Mouse (Mus musculus) neural tube, embryonic 12.5 days (tissue): Measurements from ENCODE around the gene Cyba. TPM values are rescaled to one million over a fixed set of nuclear protein-coding genes. Genes with fewer than 3 reads are reported as not detected.
A peak's percentile ranks its signal among the peaks of the same experiment; 100 is the strongest.

Source experiments
- ATAC-seq: fragments of 200-750 bp; cut with Nextera tagmentation; 2 replicates; pipeline ENCODE4 v1.8.0; 2017; ENCODE audit warnings: low read depth, mild to moderate bottlenecking, moderate TSS enrichment, moderate library complexity; ENCODE audit not compliant: low FRiP score
- H3K27ac ChIP-seq: fragments of 300-500 bp; sonication (generic); 2 replicates; pipeline ENCODE4 v1.5.1; 2016
- H3K27me3 ChIP-seq: fragments of 300-500 bp; sonication (generic); replicated peaks from 2 replicates; pipeline ENCODE4 v1.6.1; 2016; ENCODE audit warnings: mild to moderate bottlenecking
- H3K36me3 ChIP-seq: fragments of 300-500 bp; sonication (generic); 2 replicates; pipeline ENCODE4 v1.6.1; 2016; ENCODE audit warnings: mild to moderate bottlenecking
- H3K4me1 ChIP-seq: fragments of 300-500 bp; sonication (generic); 2 replicates; pipeline ENCODE4 v1.6.1; 2016
- H3K4me2 ChIP-seq: fragments of 300-500 bp; sonication (generic); replicated peaks from 2 replicates; pipeline ENCODE4 v1.6.1; 2016; ENCODE audit warnings: mild to moderate bottlenecking
- H3K4me3 ChIP-seq: fragments of 300-500 bp; sonication (generic); 2 replicates; pipeline ENCODE4 v1.5.1; 2016
- H3K9ac ChIP-seq: fragments of 300-500 bp; sonication (generic); 2 replicates; pipeline ENCODE4 v1.6.1; 2016; ENCODE audit warnings: mild to moderate bottlenecking
- H3K9me3 ChIP-seq: fragments of 300-500 bp; sonication (generic); 2 replicates; pipeline ENCODE4 v1.6.1; 2016; ENCODE audit warnings: mild to moderate bottlenecking
- WGBS: fragments of 180-500 bp; shearing (Covaris S2); methylation state at CpG from one replicate; pipeline ENCODE4 v1.1.7; 2016; 5-methylcytosine and 5-hydroxymethylcytosine counted together
- polyA plus RNA-seq: library from polyadenylated mRNA; unstranded; fragments of >200 nt; fragmentation: Nextera tagmentation; extraction: Ambion mirVana; gene quantifications from 2 replicates; pipeline ENCODE4 v1.2.1, GENCODE M21; 2016

Gene Cyba
- polyA plus RNA-seq, 1 experiment from 2014 or later = 58.5 TPM

- H3K27ac ChIP-seq = peak within 1 kb of the TSS; percentile 94
- peak within 1 kb of the TSS; percentile 68 for H3K4me3 ChIP-seq
- H3K4me2 ChIP-seq = peak within 1 kb of the TSS; percentile 89
- ATAC-seq = peak; percentile 98
- H3K36me3 ChIP-seq = peaks cover 11% of the 10 kb centered on the region
- peak within 1 kb of the TSS; percentile 86 for H3K9ac ChIP-seq
- H3K4me1 ChIP-seq = peaks cover 30% of the 10 kb centered on the region
- under 1% methylated on average over 47 of the region's 47 CpGs for WGBS
- no peaks in the 10 kb centered on the region for H3K9me3 ChIP-seq
- H3K27me3 ChIP-seq = no peaks in the 10 kb centered on the region
Observed at GRCm38 (mm10) chr8:122443262-122444006, 10.7 kb upstream of the Cyba start, which contains the start of gene Mvd. Gene Mvd (minus strand): TSS chr8:122443422.

- H3K27ac ChIP-seq = peak overlapping the region; percentile 65
- H3K4me2 ChIP-seq = peak overlapping the region; percentile 89
- peak overlapping the region; percentile 68 for H3K4me3 ChIP-seq
- H3K27me3 ChIP-seq = no peaks in the 10 kb centered on the region
- H3K9me3 ChIP-seq = no peaks in the 10 kb centered on the region
- WGBS = 2% methylated on average over 12 of the region's 12 CpGs
- peaks cover 18% of the 10 kb centered on the region for H3K36me3 ChIP-seq
- peak; percentile 39 for ATAC-seq
- peaks cover 30% of the 10 kb centered on the region for H3K4me1 ChIP-seq
- H3K9ac ChIP-seq = peak overlapping the region; percentile 86
Observed at GRCm38 (mm10) chr8:122442781-122443180, 10.1 kb upstream of the Cyba start.

- peaks cover 30% of the 10 kb centered on the region for H3K4me1 ChIP-seq
- no peak overlapping the region for H3K27ac ChIP-seq
- peak overlapping the region; percentile 89 for H3K4me2 ChIP-seq
- H3K27me3 ChIP-seq = no peaks in the 10 kb centered on the region
- ATAC-seq = no peak
- H3K9me3 ChIP-seq = no peaks in the 10 kb centered on the region
- H3K9ac ChIP-seq = peak overlapping the region; percentile 86
- H3K36me3 ChIP-seq = peaks cover 22% of the 10 kb centered on the region
- WGBS = 17% methylated on average over 7 of the region's 7 CpGs
- H3K4me3 ChIP-seq = peak overlapping the region; percentile 68
Observed at GRCm38 (mm10) chr8:122442356-122442755, 9.6 kb upstream of the Cyba start.

- H3K9me3 ChIP-seq = no peaks in the 10 kb centered on the region
- H3K9ac ChIP-seq = no peak overlapping the region
- no peak overlapping the region for H3K4me3 ChIP-seq
- H3K4me1 ChIP-seq = peaks cover 30% of the 10 kb centered on the region
- ATAC-seq = no peak
- no peak overlapping the region for H3K4me2 ChIP-seq
- WGBS = 88% methylated on average over 1 of the region's 1 CpGs
- H3K27ac ChIP-seq = no peak overlapping the region
- H3K36me3 ChIP-seq = peaks cover 32% of the 10 kb centered on the region
- H3K27me3 ChIP-seq = no peaks in the 10 kb centered on the region
Observed at GRCm38 (mm10) chr8:122441326-122441725, 8.6 kb upstream of the Cyba start.

- WGBS = 96% methylated on average over 16 of the region's 16 CpGs
- Histone ChIP-seq H3K9ac (no peak overlapping the region), H3K36me3 (peaks cover 50% of the 10 kb centered on the region), H3K4me1 (peaks cover 12% of the 10 kb centered on the region), H3K4me3 (no peak overlapping the region), H3K27me3 (no peaks in the 10 kb centered on the region), H3K9me3 (no peaks in the 10 kb centered on the region), H3K4me2 (no peak overlapping the region), H3K27ac (no peak overlapping the region)
- no peak for ATAC-seq
Observed at GRCm38 (mm10) chr8:122439336-122439735, 6.6 kb upstream of the Cyba start.

- no peak overlapping the region for H3K27ac ChIP-seq
- peaks cover 12% of the 10 kb centered on the region for H3K4me1 ChIP-seq
- no peak overlapping the region for H3K9ac ChIP-seq
- ATAC-seq = no peak
- WGBS = 93% methylated on average over 13 of the region's 13 CpGs
- no peaks in the 10 kb centered on the region for H3K9me3 ChIP-seq
- H3K27me3 ChIP-seq = no peaks in the 10 kb centered on the region
- no peak overlapping the region for H3K4me3 ChIP-seq
- H3K36me3 ChIP-seq = peaks cover 61% of the 10 kb centered on the region
- no peak overlapping the region for H3K4me2 ChIP-seq
Observed at GRCm38 (mm10) chr8:122437708-122438331, 5.1 kb upstream of the Cyba start.

- Histone ChIP-seq H3K9me3 (no peaks in the 10 kb centered on the region), H3K4me3 (no peak overlapping the region), H3K27me3 (no peaks in the 10 kb centered on the region), H3K36me3 (peaks cover 61% of the 10 kb centered on the region), H3K27ac (no peak overlapping the region), H3K9ac (no peak overlapping the region), H3K4me1 (peaks cover 13% of the 10 kb centered on the region), H3K4me2 (no peak overlapping the region)
- no peak for ATAC-seq
- 93% methylated on average over 20 of the region's 20 CpGs for WGBS
Observed at GRCm38 (mm10) chr8:122436586-122437125, 3.9 kb upstream of the Cyba start.

GRCm38 (mm10) chr8:122436146-122436545 is 3.4 kb upstream of the Cyba start:
- H3K4me2 ChIP-seq = no peak overlapping the region
- H3K27ac ChIP-seq = no peak overlapping the region
- H3K9me3 ChIP-seq = no peaks in the 10 kb centered on the region
- no peak overlapping the region for H3K4me3 ChIP-seq
- H3K36me3 ChIP-seq = peaks cover 61% of the 10 kb centered on the region
- 97% methylated on average over 9 of the region's 9 CpGs for WGBS
- no peak for ATAC-seq
- peaks cover 13% of the 10 kb centered on the region for H3K4me1 ChIP-seq
- no peak overlapping the region for H3K9ac ChIP-seq
- H3K27me3 ChIP-seq = no peaks in the 10 kb centered on the region

- no peak overlapping the region for H3K9ac ChIP-seq
- no peak for ATAC-seq
- no peak overlapping the region for H3K4me2 ChIP-seq
- 92% methylated on average over 6 of the region's 6 CpGs for WGBS
- H3K27me3 ChIP-seq = no peaks in the 10 kb centered on the region
- no peak overlapping the region for H3K4me3 ChIP-seq
- peaks cover 61% of the 10 kb centered on the region for H3K36me3 ChIP-seq
- H3K9me3 ChIP-seq = no peaks in the 10 kb centered on the region
- H3K4me1 ChIP-seq = peaks cover 13% of the 10 kb centered on the region
- no peak overlapping the region for H3K27ac ChIP-seq
Observed at GRCm38 (mm10) chr8:122435375-122435774, 2.6 kb upstream of the Cyba start.

- Histone ChIP-seq H3K4me3 (no peak overlapping the region; the same call in 1 of the 2 replicates), H3K9me3 (no peaks in the 10 kb centered on the region), H3K27me3 (no peaks in the 10 kb centered on the region), H3K9ac (no peak overlapping the region), H3K27ac (no peak overlapping the region), H3K4me2 (peak overlapping the region; percentile 77), H3K36me3 (peaks cover 49% of the 10 kb centered on the region), H3K4me1 (peaks cover 13% of the 10 kb centered on the region)
- no peak for ATAC-seq
- 67% methylated on average over 11 of the region's 11 CpGs for WGBS
Observed at GRCm38 (mm10) chr8:122433269-122433905, 657 bp upstream of the Cyba start.

- no peak overlapping the region for H3K27ac ChIP-seq
- peak overlapping the region; percentile 77 for H3K4me2 ChIP-seq
- H3K27me3 ChIP-seq = no peaks in the 10 kb centered on the region
- 44% methylated on average over 18 of the region's 18 CpGs for WGBS
- no peak for ATAC-seq
- peak overlapping the region; percentile 34 for H3K4me3 ChIP-seq
- peaks cover 13% of the 10 kb centered on the region for H3K4me1 ChIP-seq
- no peaks in the 10 kb centered on the region for H3K9me3 ChIP-seq
- peaks cover 34% of the 10 kb centered on the region for H3K36me3 ChIP-seq
- peak overlapping the region; percentile 53 for H3K9ac ChIP-seq
Observed at GRCm38 (mm10) chr8:122431694-122432442, 862 bp downstream of the Cyba start.
